Mouse (Mus musculus) thymus, adult 2 months (tissue): ENCODE measurements around the gene Foxd4.

Experiments used
- CTCF ChIP-seq: fragments of 200-500 bp; IDR thresholded peaks from 2 replicates; pipeline ENCODE4 v1.5.1; 2012; ENCODE audit warnings: mild to moderate bottlenecking, control low read depth, low read length, moderate library complexity, borderline replicate concordance; ENCODE audit not compliant: control insufficient read depth, poor library complexity, insufficient read depth; ENCODE audit errors: extremely low read depth
- POLR2A ChIP-seq: fragments of 200-500 bp; IDR thresholded peaks from 2 replicates; pipeline ENCODE4 v1.6.1; 2012; ENCODE audit warnings: mild to moderate bottlenecking, low read length, control low read depth, moderate library complexity; ENCODE audit not compliant: control insufficient read depth, poor library complexity, insufficient read depth; ENCODE audit errors: extremely low read depth

GRCm38 (mm10) chr19:24937084-24937483, 36.1 kb upstream of the Foxd4 start:
- no peak for TF ChIP-seq CTCF
- no peak for TF ChIP-seq POLR2A
